Mouse (Mus musculus) c-Kit-positive CD71-positive TER-119-positive erythroid progenitor cells, embryonic 14.5 days (primary cell): ENCODE results near the gene Nos1ap.

Experiments
- DNase-seq: peaks from one replicate; pipeline ENCODE4 v3.0.0-alpha.2; 2013; ENCODE audit warnings: low spot score

Nos1ap gene

DNA sequence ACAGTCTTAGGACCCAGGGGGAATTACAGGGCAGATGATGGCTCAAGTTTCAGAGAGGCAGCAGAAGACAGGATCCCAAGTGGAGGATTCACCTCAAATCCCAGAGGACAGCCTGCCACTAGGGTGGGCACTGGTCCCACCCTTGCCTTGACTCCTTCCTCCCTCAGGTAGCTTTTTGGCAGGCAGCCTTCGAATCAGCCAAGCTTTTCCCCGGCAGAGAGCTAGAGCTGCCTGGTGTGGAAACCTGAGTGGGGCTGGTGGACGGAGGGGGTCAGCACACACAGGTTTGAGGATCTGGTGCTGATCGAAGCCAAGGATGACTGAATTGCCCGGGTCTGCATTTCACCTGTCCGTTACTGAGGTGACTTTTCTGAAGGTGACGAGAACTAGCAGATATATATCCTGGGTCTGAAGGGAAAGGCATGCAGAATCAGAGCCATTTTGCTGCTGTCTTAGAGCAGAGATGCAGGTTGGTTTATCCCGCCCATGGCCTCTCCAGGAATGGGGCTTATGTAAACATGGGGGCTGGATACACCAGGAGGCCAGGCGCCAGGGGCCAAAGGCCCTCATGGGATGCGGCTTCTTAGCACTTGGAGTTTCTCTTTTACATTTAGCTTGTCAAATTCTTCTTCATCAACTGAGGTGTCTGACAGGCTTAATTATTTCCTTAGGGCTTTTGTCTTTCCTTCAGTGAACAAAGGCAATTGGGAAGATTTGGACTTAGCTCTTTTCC lies 229.3 kb downstream of the Nos1ap start:
- no peak for DNase-seq

DNA sequence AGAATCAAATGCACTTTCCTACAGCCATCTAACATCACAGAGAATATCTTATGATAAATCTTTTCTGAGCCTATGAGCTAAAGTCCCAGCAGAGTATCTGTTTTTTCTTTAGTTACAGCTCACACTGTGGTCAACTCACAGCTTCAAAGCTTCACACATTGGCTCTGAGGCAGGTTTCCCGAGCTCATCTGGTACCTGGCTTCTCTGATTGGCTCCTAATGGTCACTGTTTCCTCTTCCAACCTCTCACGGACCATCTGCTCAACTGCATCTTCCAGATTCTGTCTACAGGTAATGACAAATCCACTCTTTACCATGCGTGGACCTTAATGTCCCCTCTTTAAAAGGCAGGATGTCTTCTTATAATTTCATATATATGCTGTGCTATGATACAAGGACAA lies 236.3 kb downstream of the Nos1ap start:
- no peak for DNase-seq

DNA sequence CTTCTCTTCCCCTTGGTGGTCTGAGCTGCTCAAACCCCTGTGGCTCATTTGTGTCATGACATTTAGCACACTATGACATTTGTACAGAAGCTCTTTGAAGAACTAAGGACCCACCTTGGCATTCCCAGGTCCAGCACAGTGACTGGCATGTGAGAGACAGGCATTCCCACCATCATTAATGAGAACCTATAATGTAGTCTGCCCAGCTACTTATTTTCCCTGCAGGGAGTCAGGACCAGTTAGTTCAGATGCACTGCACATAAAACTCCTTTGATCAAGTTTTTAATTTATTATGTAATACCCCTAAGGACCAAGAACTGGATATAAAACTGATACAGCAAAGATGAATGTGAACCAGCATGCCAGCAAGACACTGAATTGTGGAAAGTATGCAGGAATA lies 238.6 kb downstream of the Nos1ap start:
- no peak for DNase-seq

DNA sequence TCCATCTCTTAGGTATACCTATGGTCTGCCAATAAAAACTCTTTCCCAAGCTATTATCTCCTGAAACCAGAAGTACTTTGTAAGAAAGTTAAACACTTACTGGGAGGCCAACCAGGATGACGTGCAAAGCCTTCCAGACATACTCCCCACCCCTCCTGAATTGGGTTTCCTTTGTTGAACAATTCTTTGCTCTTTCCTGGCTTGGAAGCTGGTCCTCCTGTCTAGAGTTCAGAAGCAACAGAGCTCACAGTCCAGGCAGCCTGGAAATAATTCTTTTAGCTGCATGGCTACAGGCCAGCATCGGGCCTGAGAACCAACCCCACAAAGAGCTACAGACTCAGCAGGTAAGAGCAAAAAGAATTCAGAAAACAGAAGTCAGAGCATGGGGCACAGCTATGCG lies 243.4 kb downstream of the Nos1ap start:
- no peak for DNase-seq

DNA sequence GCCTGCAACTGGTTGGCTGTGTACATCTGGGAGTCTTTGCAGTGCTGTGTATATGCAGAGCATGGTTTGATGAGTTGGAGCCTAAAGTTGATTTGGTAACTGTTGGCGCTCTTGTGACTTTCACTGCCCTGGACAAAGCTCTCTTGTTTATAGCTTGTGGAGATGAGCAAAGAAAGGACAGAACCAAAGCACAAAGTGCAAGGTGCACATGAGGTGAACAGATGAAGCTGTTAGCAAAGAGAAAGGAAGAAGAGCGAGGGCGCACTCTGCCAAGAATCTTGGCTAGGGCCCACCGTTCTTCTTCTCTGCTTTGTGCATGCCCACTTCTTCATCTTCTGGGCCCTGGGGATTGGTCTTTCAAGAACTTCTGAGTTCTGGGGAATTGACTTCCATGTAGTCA lies 245.8 kb downstream of the Nos1ap start:
- DNase-seq: no peak

DNA sequence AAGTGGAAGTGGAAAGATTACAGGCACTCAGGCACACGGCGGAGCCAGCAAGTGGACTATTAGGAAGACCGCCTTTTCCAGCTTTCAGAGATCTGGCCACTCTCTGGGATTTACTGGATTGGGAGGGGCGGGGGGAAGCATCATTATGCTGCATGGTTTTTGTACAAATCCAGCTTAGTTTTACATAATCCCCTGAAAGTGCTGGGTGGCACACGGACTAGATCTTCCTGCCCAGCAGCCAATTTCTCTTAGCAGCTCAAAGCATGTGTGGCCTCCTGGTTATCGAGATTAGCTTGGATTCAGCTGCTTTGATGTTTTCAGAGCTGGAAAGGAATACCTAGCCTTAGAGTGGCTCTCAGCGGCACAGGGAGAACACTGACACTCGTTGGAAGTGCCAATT lies 246.6 kb downstream of the Nos1ap start:
- DNase-seq: no peak

DNA sequence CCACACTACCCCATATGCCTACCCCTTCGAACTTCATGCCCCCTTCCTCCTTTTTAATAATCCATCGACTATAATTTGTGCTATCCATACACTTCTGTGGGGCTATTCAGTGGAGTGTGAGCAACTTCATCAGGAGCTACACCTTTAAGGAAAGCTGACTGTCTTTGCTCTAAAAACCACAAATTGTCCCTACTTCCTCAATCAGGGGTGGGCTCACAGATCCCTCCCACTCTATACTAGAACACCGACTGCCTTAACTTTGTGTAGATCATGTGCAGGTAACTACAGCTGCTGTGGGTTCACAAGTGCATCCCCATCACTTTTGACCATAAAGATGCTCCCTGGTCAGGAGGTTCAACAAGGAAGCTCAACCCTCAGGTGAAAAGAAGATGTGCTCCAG lies 249.7 kb downstream of the Nos1ap start:
- no peak for DNase-seq

DNA sequence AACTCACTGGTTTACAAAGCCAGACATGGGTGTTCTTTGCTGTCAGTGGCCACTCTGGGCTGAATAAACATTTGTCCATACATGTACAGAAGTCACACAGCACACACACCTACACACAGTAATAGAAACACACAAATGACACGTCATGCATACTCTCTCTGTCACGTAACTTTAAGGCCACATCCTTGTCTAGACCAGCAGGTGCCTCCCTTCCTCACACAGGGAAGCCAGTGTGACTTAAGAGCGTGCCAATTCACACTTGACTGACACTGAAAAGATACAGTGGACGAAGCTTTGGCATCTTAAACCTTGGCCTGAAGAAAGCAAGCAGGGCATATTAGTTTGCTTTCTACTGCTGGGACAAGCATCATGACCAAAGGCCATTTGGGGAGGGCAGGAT lies 256.9 kb downstream of the Nos1ap start:
- no peak for DNase-seq

DNA sequence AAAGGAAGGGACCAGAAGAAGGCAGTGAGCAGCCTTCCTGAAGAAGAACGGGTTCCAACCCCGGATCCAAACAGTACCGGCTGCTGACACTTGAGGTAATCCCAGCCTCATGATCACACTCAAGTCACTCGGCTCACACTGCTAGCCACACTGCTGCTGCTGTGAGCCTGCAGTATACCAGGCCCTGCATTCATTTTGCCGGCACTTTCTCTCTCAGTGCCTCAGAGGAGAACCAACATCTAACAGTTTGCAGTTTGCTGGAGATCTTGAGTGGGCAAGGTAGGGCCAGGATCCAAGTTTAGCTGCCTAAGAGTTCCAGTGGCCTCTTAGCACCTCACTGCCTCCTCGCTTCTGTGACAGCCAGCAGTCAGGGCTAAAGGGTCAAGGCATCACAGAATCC lies 257.7 kb downstream of the Nos1ap start:
- no peak for DNase-seq

DNA sequence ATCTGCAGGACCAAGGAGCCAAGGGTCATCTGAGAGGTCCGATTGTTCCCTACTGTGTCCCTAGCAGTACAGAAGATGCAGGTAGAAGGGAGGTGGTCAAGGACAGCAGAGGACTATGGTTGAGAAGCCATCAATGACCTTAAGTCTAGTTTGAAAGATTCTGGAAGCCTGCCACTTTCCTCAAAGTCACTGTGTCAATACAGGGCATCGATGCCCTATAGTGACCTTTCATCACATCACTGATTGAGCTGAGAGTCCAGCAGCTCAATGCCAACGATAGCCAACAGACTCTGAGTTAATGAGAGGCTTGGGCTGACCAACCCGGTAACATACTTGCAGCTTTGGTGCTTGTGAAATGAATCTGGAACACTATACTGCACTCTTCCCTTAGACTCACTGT lies 264.4 kb downstream of the Nos1ap start:
- no peak for DNase-seq

DNA sequence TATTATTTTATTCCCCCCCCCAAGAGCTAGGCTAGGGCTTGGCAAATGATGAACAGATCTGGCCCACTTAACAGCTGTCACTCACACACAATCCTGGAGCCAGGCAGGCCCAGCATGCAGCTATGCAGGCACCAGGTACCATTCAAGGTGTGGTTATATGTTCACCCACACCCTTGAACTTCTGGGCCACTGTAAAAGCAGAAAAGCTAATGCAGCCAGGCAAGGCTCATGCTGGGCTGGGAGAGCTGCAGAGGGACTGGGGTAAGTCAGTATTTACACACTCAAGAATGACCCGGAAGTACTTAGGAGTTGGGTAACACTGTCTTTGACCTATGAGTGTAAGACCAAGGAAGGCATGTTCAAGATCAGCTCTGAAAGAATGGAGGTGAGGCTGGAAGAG lies 265.3 kb downstream of the Nos1ap start:
- DNase-seq: no peak

DNA sequence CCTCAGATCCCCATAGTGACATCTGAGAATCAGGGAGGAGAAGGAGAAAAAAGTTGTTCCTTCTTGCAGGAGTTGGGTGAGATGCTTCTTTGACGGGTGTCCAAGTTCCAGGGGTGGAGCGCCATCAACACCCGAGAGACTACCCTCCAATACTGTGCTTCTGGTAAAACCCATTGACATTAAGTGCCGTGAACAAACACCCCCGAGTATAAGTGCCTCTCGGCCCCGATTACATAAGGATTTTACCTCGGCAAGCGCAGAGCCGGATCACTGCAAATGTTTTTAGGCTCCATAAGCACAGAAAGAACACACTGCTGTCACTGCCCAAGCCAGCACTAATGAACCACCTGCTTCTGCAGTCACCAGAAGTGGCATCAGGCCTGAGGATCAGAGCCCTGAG lies 266.7 kb downstream of the Nos1ap start:
- DNase-seq: no peak

DNA sequence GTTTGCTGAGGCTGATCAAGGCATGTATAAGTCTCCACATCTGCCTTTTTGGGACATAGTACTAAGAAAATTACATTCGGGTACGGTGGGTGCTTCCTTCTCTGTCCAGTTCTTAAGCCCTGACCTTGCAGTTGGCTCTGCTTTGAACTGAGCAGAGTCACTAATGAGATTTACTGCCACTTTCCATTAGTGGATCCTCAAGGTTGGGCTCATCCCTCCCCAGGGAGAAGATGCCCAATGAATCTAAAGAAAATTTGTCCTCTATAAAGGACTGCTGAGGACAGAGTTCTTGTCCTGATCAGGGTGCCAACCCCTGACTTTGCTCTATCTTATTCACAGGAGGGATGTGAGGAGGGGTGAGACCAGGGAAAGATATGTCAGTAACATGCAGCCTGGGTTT lies 267.6 kb downstream of the Nos1ap start:
- no peak for DNase-seq

DNA sequence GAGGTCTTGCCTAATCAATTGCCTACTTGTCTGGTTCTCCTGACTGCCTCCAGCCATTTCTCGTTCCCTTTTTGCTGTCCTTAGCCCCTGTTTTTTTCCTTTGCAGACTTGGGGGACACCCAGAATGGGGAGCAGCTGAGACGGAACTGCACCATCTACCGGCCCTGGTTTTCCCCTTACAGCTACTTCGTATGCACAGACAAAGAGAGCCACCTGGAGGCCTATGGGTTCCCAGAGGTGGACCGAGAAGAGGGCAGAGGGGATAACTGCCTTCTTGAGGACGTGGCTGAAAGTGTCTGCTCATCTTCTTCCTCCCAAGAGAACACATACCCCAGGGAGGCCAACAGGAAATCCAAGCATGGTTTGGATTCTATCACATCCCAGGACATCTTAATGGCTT lies 278.2 kb downstream of the Nos1ap start:
- DNase-seq: no peak

DNA sequence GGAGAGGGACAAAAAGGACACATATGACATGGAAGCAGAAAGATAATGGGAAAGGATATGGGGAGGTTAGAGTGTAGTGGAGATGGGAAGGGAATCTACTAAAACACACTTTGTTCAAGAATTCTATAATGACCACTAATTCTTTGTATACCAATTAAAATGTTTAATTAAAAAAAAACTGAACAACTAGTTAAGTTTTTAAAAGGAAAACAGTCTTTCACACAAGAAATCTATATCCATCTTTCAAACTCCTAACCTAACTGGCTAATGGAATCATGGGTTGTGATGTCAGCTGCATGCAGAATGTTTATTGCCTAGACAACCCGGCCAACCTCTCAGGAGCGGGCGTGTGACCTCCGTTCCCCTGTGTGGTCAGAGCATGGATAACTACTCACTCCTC lies 281.2 kb downstream of the Nos1ap start, which contains the start of gene Spata46:
Gene Spata46, plus strand, starts transcription at position 301 of the 400 bp plus-strand sequence.
- DNase-seq: no peak

DNA sequence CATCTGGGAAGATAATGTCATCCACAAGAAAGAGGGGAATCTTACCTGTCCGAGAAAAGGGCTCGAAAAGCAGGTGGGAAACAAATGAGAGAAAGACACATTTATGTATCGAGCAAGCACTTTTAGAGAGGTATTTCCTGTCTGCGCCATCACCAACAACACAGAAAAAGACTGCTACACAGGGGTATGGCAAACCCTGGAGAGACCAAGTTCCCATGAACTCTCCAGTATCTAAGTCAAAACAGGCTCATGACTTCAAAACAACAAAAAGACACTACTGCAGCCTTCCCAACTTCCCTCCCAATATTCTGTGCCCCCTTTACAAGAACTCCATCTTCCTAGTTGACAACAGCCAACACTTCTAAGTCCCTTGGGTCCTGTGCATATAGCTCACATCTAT lies 283.4 kb downstream of the Nos1ap start, which contains the start of gene Gm7694:
Gene Gm7694, minus strand, starts transcription at position 101 of the 400 bp plus-strand sequence.
- DNase-seq: no peak

DNA sequence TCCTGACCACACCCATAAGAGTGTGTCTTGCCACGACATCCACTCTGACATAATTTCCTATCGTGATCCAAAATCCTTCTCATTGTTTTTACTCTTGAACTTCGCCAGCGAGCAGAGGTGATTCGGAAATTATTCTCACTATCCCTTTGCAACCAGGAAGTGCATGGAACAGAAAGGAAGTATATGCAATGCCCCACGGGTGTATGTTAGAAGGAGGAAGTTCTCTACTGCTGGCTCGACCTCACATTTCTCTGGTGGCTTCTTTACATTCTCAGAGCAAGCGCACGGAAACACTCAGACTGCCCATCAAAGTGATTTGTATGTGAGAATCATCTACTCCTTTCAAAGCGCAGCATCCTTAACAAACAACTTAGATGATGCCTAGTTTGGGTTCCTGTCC lies 284.7 kb downstream of the Nos1ap start:
- DNase-seq: no peak

DNA sequence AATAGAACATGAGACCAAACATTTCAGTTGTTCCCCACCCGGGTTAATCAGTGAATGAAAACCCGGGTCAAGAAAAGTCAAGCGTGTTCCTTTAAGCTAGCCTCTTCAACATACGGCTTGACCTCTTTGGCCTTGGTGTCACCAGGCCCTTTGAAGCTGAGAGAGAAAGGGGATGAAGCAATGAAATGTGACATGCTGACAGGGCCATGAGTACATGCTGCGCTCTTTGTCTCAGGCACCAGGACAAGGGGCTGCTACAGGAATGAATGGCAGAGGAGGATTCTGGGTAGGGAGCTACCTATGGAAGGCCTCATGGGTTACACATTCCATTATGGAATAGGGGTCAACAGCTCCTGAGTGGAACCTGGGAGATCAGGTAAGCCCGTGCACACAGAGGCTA lies 286.6 kb downstream of the Nos1ap start:
- DNase-seq: no peak

DNA sequence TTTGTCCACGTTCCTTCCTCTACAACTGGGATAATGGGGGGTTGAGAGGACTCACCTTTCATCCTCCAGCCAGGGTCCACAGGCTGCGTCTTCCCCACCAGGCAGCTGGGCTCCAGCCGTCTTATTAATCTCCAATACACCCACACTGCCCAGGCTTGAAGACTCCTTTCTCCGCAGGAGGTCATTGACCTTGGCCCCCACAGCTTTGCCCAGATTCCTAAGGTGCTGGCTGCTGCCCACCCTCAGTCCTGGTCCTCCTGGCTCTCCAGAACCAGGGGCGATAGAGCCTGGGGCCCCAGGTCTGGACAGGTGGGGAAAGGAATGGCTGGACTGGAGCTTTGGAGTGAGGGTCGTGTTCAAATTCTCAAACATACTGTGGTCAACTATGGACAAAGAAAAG lies 287.2 kb downstream of the Nos1ap start:
- no peak for DNase-seq

DNA sequence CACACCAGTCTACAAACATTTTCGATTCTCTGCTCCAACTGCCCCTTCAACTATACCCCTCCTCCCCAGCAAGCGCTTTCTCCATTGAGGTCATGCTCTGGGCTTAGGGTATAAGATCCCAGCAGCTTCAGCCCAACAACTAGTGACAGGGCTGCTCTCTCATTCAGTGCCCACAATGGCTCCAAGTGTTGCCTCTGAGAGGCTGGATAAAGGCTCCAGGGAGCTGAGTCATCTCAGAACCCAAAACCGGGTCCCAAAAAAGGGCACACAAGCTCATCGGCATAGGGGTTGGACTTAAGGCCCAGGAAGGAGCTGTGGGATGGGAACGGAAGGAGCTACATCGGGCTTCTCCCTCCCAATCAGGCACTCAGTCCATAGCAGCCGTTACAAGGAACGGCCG lies 288.0 kb downstream of the Nos1ap start:
- no peak for DNase-seq

DNA sequence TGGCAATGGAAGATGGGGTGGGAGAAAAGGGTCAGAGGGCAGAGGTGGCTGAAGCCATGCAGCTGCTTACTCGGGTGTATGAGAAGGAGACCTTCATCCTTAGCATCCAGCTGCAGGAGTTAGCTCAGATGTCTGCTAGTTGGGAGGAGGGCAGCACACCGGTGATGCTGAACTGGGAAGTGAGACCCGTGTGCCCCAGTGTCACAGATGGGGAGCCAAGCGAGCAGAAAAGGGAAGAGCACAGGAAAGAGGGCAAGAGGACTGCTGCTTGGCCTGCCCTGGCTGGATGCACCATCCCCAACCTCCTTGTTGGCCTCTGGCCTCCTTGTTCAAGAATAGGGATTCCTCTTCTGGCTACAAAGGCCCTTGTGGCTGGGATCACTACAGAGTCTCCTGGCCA lies 290.2 kb downstream of the Nos1ap start:
- no peak for DNase-seq

DNA sequence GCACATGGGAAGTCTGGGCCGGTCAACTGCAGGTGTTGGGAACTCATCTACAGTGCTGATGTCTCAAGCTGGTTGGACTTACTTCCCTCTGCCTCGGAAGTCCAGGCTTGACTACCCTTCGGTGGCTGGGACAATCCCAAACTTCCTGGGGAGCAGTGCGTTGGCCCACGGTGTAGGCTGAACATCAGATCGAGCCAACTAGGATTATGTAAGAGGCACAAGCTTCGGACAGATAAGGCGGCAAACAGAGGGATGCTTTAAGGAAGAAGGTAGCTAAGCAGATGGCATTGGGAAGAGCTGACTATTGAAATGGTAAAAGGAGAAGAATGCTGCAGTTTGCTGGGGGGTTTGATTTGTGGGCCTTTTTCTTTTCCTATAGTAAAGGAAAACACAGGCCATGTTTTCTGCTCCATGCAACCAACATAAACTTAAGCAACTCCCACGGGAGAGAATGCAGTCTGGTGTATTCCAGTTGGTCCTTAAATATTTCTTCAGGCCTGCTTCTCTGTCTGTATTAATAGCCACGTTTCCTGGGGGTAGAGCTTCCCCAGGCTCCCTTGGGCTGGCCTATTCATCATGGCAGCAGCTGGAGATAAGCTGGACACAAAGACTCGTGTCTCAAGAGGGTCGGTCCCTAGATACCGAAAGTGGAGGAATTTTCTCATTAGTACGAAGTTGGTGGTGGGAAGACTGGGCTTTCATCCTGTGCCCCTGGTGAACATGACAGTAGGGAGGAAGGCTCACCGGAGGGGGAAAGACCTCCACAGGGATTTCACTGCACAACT lies 294.7 kb downstream of the Nos1ap start:
- DNase-seq: no peak

DNA sequence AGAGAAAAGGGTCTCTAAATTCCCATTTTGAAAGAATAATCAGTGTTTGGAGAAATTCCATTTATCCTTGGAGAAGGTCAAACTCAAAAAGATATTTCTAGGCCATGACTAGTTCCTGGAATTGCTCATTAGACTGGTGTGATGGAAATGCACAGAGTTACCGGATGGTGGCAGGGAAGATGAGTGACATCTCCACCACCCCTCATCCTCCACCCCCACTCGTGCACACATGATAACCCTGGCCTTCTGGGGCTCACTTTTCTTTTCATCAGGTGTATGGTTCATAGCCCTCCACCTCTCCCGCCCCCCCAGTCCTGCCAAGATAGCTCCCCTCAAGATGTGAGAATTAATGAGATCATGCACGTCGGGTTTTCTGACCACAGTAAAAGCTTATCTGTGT lies 296.4 kb downstream of the Nos1ap start:
- no peak for DNase-seq
